Mouse (Mus musculus) ES-CJ7 (cell line): ENCODE measurements around the gene Ccdc15.

Experiments
- DNase-seq: peaks from one replicate; pipeline ENCODE4 v3.0.0; 2011; ENCODE audit warnings: low read depth, low spot score

Gene Ccdc15

GRCm38 (mm10) chr9:37232201-37233195, 115.7 kb downstream of the Ccdc15 start:
- no peak for DNase-seq

GRCm38 (mm10) chr9:37230486-37231195, 117.6 kb downstream of the Ccdc15 start:
- no peak for DNase-seq

- DNase-seq = peak; percentile 65
Observed at GRCm38 (mm10) chr9:37229880-37230325, 118.3 kb downstream of the Ccdc15 start.
